Mouse (Mus musculus): ENCODE measurements around the gene Olfr881. TPM values are rescaled to one million over a fixed set of nuclear protein-coding genes. Genes with fewer than 3 reads are reported as not detected.

Olfr881 gene
- not detected in 2 replicates for polyA plus RNA-seq (2016; fragmentation: Nextera tagmentation; extraction: Ambion mirVana)

DNA sequence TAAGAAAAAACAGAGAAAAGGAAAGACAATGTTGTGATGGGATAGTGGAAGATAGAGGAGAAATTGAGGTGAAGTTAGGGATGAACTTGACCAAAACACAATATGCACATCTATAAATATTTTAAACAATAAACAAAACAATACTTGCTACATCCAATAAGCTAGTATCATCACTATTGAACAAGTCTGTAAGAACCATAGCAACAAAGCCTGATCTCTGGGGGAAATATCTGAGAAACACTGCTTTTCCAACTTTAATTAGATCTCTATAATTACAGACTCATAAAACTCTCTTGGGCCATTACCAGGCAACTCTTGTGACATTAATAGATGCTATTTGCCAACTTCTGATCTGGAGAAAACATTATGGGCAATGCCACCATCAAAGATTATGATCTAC, at the start of gene Olfr881:
Gene Olfr881 (plus strand): TSS at position 301 of the 400 bp plus-strand sequence.
- no peak within 1 kb of the TSS for H3K4me3 ChIP-seq
- no peaks in the 10 kb centered on the region for H3K36me3 ChIP-seq
- no peaks in the 10 kb centered on the region for H3K27me3 ChIP-seq (ENCODE audit: low read depth, poor library complexity, severe bottlenecking)
- DNase-seq (ENCODE audit: low spot score): no peak
- H3K4me1 ChIP-seq: no peaks in the 10 kb centered on the region
- no peak within 1 kb of the TSS for H3K27ac ChIP-seq
- H3K9me3 ChIP-seq (replicated peaks): no peaks in the 10 kb centered on the region

GRCm38 (mm10) chr9:37998581-37999204, 7.1 kb downstream of the Olfr881 start:
- H3K9me3 ChIP-seq (replicated peaks): no peaks in the 10 kb centered on the region
- DNase-seq (ENCODE audit: low spot score): no peak
- H3K4me1 ChIP-seq: no peaks in the 10 kb centered on the region
- H3K4me3 ChIP-seq: no peak overlapping the region
- H3K27ac ChIP-seq: no peak overlapping the region
- H3K36me3 ChIP-seq: no peaks in the 10 kb centered on the region
- WGBS: 61% methylated on average over 2 of the region's 2 CpGs
- no peaks in the 10 kb centered on the region for H3K27me3 ChIP-seq (ENCODE audit: low read depth, poor library complexity, severe bottlenecking)

DNA sequence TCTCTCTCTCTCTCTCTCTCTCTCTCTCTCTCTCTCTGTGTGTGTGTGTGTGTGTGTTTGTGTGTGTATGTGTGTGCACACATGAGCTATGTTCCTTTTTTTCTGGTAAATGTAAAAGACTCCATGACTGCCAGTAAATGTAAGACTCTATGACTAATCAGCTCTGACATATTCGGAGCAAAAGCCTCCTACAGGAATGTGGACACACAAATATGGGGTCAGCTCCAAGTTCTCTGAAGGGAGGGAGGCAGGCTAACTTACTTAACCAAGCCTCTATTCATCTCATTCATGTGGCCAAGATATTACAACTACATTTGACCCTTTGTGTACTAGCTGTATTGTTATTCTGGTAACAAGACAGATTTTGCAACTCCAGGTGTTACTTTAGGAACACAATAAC, 8.4 kb downstream of the Olfr881 start:
- no peaks in the 10 kb centered on the region for H3K27me3 ChIP-seq (ENCODE audit: low read depth, poor library complexity, severe bottlenecking)
- no peak overlapping the region for H3K27ac ChIP-seq
- no peaks in the 10 kb centered on the region for H3K36me3 ChIP-seq
- no peak overlapping the region for H3K4me3 ChIP-seq
- no peak for DNase-seq (ENCODE audit: low spot score)
- WGBS: 65% methylated on average over 1 of the region's 1 CpGs
- H3K9me3 ChIP-seq (replicated peaks): no peaks in the 10 kb centered on the region
- H3K4me1 ChIP-seq: no peaks in the 10 kb centered on the region

- H3K27ac ChIP-seq: no peak within 1 kb of the TSS
Observed at GRCm38 (mm10) chr9:38025508-38025907, 33.9 kb downstream of the Olfr881 start, which contains the start of gene Olfr883. Gene Olfr883 (plus strand): TSS chr9:38025808.

More at GRCm38 (mm10) chr9:38025508-38025907, 33.9 kb downstream of the Olfr881 start, which contains the start of gene Olfr883:
- no peaks in the 10 kb centered on the region for H3K36me3 ChIP-seq
- H3K4me1 ChIP-seq: no peaks in the 10 kb centered on the region
- H3K27me3 ChIP-seq (ENCODE audit: low read depth, poor library complexity, severe bottlenecking): no peaks in the 10 kb centered on the region
- no peak for DNase-seq (ENCODE audit: low spot score)
- 90% methylated on average over 1 of the region's 1 CpGs for WGBS
- no peaks in the 10 kb centered on the region for H3K9me3 ChIP-seq (replicated peaks)
- no peak within 1 kb of the TSS for H3K4me3 ChIP-seq

Other genes starting within 250 kb of the Olfr881 start
- not detected in 2 replicates for gene Olfr874, start 246.7 kb upstream of the Olfr881 start, polyA plus RNA-seq (2016; fragmentation: Nextera tagmentation; extraction: Ambion mirVana)
- not detected in 2 replicates for gene Olfr875, start 220.0 kb upstream of the Olfr881 start, polyA plus RNA-seq (2016; fragmentation: Nextera tagmentation; extraction: Ambion mirVana)
- not detected in 2 replicates for gene Olfr876, start 188.8 kb upstream of the Olfr881 start, polyA plus RNA-seq (2016; fragmentation: Nextera tagmentation; extraction: Ambion mirVana)
- not detected in 2 replicates for gene Olfr877, start 137.6 kb upstream of the Olfr881 start, polyA plus RNA-seq (2016; fragmentation: Nextera tagmentation; extraction: Ambion mirVana)
- not detected in 2 replicates for gene Olfr145, start 95.1 kb upstream of the Olfr881 start, polyA plus RNA-seq (2016; fragmentation: Nextera tagmentation; extraction: Ambion mirVana)
- gene Olfr878, start 74.0 kb upstream of the Olfr881 start, polyA plus RNA-seq (2016; fragmentation: Nextera tagmentation; extraction: Ambion mirVana): not detected in 2 replicates
- gene Olfr883, start 34.0 kb downstream of the Olfr881 start, polyA plus RNA-seq (2016; fragmentation: Nextera tagmentation; extraction: Ambion mirVana): not detected in 2 replicates
- not detected in 2 replicates for gene Olfr884, start 54.7 kb downstream of the Olfr881 start, polyA plus RNA-seq (2016; fragmentation: Nextera tagmentation; extraction: Ambion mirVana)
- gene Olfr885, start 69.5 kb downstream of the Olfr881 start, polyA plus RNA-seq (2016; fragmentation: Nextera tagmentation; extraction: Ambion mirVana): not detected in 2 replicates
- gene Olfr887, start 92.2 kb downstream of the Olfr881 start, polyA plus RNA-seq (2016; fragmentation: Nextera tagmentation; extraction: Ambion mirVana): not detected in 2 replicates
- gene Olfr888, start 116.3 kb downstream of the Olfr881 start, polyA plus RNA-seq (2016; fragmentation: Nextera tagmentation; extraction: Ambion mirVana): not detected in 2 replicates
- 0.05 and 0.16 TPM in 2 replicates for gene Olfr889, start 123.4 kb downstream of the Olfr881 start, polyA plus RNA-seq (2016; fragmentation: Nextera tagmentation; extraction: Ambion mirVana)
- gene Olfr890, start 150.7 kb downstream of the Olfr881 start, polyA plus RNA-seq (2016; fragmentation: Nextera tagmentation; extraction: Ambion mirVana): not detected in 2 replicates
- gene Olfr891, start 189.0 kb downstream of the Olfr881 start, polyA plus RNA-seq (2016; fragmentation: Nextera tagmentation; extraction: Ambion mirVana): not detected in 2 replicates
- gene Olfr893, start 216.5 kb downstream of the Olfr881 start, polyA plus RNA-seq (2016; fragmentation: Nextera tagmentation; extraction: Ambion mirVana): not detected in 2 replicates
- not detected in 2 replicates for gene Olfr894, start 226.2 kb downstream of the Olfr881 start, polyA plus RNA-seq (2016; fragmentation: Nextera tagmentation; extraction: Ambion mirVana)